Mouse (Mus musculus): ENCODE results near the gene Tmem150c. TPM values are rescaled to one million over a fixed set of nuclear protein-coding genes. Genes with fewer than 3 reads are reported as not detected.

Gene Tmem150c
- polyA plus RNA-seq, 1 experiment from 2014 or later, result 8.2 TPM

DNA sequence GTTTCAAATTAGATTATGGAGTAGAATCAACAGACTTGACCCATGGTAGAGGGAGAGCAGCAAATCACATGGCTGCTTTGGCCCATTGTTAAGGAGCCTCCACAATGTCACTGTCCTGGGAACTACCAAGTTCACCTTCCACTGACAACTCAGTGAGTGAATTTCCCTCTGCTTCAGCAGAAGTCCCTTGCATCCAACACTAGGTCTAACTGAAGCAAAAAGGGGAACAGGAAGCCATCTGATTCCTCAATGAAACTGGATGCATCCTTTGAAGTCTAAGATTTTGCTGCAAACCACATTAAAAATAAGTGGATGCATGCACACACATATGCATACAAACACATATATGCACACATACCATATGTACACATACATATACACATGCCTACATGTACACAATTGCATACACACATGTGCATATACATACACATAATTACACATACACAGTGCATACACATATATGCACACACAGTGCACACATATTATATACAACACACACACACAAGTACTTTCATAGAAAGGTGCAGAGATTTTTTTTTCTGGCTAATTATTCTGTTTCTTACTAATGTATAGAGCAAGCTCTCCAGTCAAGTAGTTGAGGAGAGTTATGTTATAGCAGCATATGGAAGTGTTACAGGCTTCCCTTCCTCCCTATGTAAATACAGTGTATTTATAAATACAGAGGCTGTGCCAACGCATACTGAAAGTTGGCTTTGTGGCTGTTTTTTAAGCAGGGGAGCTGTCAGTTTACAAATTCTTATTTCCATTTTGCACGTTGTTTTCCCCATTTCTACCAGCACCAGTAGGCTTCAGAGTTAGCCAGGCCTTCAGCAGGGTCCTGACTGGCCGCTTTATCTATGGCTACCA, 27.7 kb upstream of the Tmem150c start:
- Histone ChIP-seq H3K4me1 (no peaks in the 10 kb centered on the region), H3K27ac (no peak overlapping the region), H3K27me3 (peaks cover 5% of the 10 kb centered on the region; the same call in 1 of the 2 replicates), H3K9ac (no peak overlapping the region), H3K9me3 (replicated peaks) (no peaks in the 10 kb centered on the region), H3K4me3 (no peak overlapping the region), H3K4me2 (replicated peaks) (no peak overlapping the region), H3K36me3 (no peaks in the 10 kb centered on the region)
- 88% methylated on average over 3 of the region's 3 CpGs for WGBS
- no peak for ATAC-seq (ENCODE audit: low FRiP score)

DNA sequence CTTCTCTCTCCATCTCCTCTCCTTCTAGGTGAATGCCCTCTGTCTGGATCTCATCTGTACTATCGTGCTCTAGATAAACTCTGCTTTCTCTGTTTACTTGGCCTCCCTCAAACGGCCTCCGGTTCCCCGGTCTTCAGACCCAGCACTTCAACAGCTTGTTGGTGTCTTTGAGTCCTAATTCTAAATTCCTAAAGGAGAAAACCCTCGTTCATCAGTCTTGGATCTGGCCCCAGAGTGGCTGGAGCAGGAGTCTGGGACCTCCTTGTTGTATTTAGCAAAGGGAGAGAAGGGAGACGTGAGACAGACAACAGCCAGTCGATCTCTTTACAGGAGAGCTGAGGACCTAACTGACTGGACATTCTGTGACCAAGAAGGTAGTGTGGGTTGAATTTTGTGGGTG, 27.0 kb upstream of the Tmem150c start:
- Histone ChIP-seq H3K27ac (no peak overlapping the region), H3K9ac (no peak overlapping the region), H3K9me3 (replicated peaks) (no peaks in the 10 kb centered on the region), H3K36me3 (no peaks in the 10 kb centered on the region), H3K4me2 (replicated peaks) (no peak overlapping the region), H3K4me1 (no peaks in the 10 kb centered on the region), H3K27me3 (peaks cover 5% of the 10 kb centered on the region; the same call in 1 of the 2 replicates), H3K4me3 (no peak overlapping the region)
- 73% methylated on average over 7 of the region's 7 CpGs for WGBS
- ATAC-seq (ENCODE audit: low FRiP score), result no peak

DNA sequence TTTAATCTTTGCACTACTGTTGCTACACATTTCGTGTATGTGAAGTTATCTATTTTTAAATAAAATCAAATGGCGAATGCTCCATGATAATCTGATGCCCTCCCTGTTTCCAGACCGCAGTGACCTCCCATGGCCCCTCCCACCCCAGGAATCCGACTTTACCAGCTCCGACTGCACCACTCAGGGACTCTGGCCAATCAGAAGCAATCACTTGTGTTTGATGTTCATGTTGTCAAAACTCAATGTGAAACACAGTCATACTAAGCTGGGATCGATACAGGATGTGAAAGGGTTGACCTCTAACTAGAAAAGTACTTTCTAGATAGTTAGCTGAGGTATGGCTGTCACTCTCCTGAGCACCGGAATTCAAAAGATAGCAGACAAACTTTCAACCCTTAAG, 26.3 kb upstream of the Tmem150c start:
- Histone ChIP-seq H3K27me3 (peaks cover 5% of the 10 kb centered on the region; the same call in 1 of the 2 replicates), H3K4me2 (replicated peaks) (no peak overlapping the region), H3K4me1 (no peaks in the 10 kb centered on the region), H3K9ac (no peak overlapping the region), H3K36me3 (no peaks in the 10 kb centered on the region), H3K9me3 (replicated peaks) (no peaks in the 10 kb centered on the region), H3K27ac (no peak overlapping the region), H3K4me3 (no peak overlapping the region)
- 23% methylated on average over 7 of the region's 7 CpGs for WGBS
- ATAC-seq (ENCODE audit: low FRiP score), result no peak

GRCm38 (mm10) chr5:100181011-100181410, 21.4 kb upstream of the Tmem150c start:
- 0 out of 2 replicates have a peak, but pooled peaks cover 7% of the 10 kb centered on the region for H3K4me1 ChIP-seq
- peaks cover 15% of the 10 kb centered on the region for H3K27me3 ChIP-seq
- no peak for ATAC-seq (ENCODE audit: low FRiP score)
- H3K36me3 ChIP-seq, result no peaks in the 10 kb centered on the region
- H3K9me3 ChIP-seq (replicated peaks), result no peaks in the 10 kb centered on the region
- H3K4me3 ChIP-seq, result no peak overlapping the region
- 55% methylated on average over 1 of the region's 1 CpGs for WGBS
- no peak overlapping the region for H3K27ac ChIP-seq
- H3K4me2 ChIP-seq (replicated peaks), result no peak overlapping the region
- H3K9ac ChIP-seq, result no peak overlapping the region

DNA sequence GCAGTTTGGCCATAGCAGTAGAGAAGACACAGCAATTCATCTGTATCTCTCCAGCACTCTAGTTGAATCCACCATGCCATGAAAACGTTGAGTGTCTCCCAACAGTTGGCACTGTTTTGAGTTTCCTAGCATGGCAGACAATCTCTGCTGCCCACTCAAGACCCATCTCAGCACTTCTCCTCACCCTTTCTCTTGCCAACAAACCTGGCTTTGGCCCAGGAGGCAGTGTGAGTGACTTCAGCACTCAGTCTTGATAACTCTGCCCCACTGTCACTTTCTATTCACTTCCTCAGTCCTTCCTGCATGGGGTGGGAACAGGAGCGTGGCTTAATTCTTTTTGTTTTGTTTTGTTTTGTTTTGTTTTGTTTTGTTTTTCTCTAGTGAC, 19.2 kb upstream of the Tmem150c start:
- Histone ChIP-seq H3K9me3 (replicated peaks) (no peaks in the 10 kb centered on the region), H3K4me1 (peaks cover 13% of the 10 kb centered on the region; the same call in 1 of the 2 replicates), H3K27ac (no peak overlapping the region), H3K9ac (no peak overlapping the region), H3K36me3 (no peaks in the 10 kb centered on the region), H3K27me3 (peaks cover 12% of the 10 kb centered on the region), H3K4me2 (replicated peaks) (no peak overlapping the region), H3K4me3 (no peak overlapping the region)
- WGBS, result 81% methylated on average over 2 of the region's 2 CpGs
- ATAC-seq (ENCODE audit: low FRiP score), result no peak

GRCm38 (mm10) chr5:100178122-100178780, 18.6 kb upstream of the Tmem150c start:
- H3K4me3 ChIP-seq, result no peak overlapping the region
- no peak overlapping the region for H3K27ac ChIP-seq
- H3K4me1 ChIP-seq, result peaks cover 13% of the 10 kb centered on the region; the same call in 1 of the 2 replicates
- no peak overlapping the region for H3K9ac ChIP-seq
- WGBS, result 78% methylated on average over 4 of the region's 4 CpGs
- H3K9me3 ChIP-seq (replicated peaks), result no peaks in the 10 kb centered on the region
- H3K4me2 ChIP-seq (replicated peaks), result no peak overlapping the region
- H3K27me3 ChIP-seq, result peaks cover 12% of the 10 kb centered on the region
- ATAC-seq (ENCODE audit: low FRiP score), result peak; percentile 60
- H3K36me3 ChIP-seq, result no peaks in the 10 kb centered on the region

GRCm38 (mm10) chr5:100177547-100177946, 17.9 kb upstream of the Tmem150c start:
- peaks cover 12% of the 10 kb centered on the region for H3K27me3 ChIP-seq
- H3K9ac ChIP-seq, result no peak overlapping the region
- no peaks in the 10 kb centered on the region for H3K9me3 ChIP-seq (replicated peaks)
- WGBS, result 67% methylated on average over 5 of the region's 5 CpGs
- no peak overlapping the region for H3K27ac ChIP-seq
- H3K36me3 ChIP-seq, result no peaks in the 10 kb centered on the region
- no peak for ATAC-seq (ENCODE audit: low FRiP score)
- no peak overlapping the region for H3K4me2 ChIP-seq (replicated peaks)
- peaks cover 13% of the 10 kb centered on the region; the same call in 1 of the 2 replicates for H3K4me1 ChIP-seq
- H3K4me3 ChIP-seq, result no peak overlapping the region

DNA sequence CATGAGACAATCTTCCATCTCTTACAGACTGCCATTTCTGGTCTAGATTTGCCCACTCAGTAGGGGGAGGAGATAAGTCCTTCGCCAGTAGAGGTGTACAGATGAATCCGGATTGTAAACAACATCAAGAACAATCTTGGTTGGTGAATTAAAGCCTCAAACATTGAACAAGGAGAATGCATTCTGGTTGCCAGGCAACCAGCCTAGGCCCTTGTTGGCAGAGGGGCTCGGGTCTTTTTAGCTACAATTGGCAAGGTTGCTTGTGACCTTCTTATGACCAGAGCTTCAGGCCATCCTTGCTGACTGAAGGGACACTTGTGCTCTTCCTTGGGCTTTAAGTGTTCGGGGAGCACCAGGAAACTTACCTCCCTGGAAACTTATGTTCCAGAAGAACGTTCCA, 16.5 kb upstream of the Tmem150c start:
- H3K9ac ChIP-seq, result no peak overlapping the region
- peaks cover 13% of the 10 kb centered on the region; the same call in 1 of the 2 replicates for H3K4me1 ChIP-seq
- H3K4me3 ChIP-seq, result no peak overlapping the region
- H3K27ac ChIP-seq, result no peak overlapping the region
- no peaks in the 10 kb centered on the region for H3K36me3 ChIP-seq
- H3K9me3 ChIP-seq (replicated peaks), result no peaks in the 10 kb centered on the region
- no peak for ATAC-seq (ENCODE audit: low FRiP score)
- peaks cover 12% of the 10 kb centered on the region for H3K27me3 ChIP-seq
- WGBS, result 49% methylated on average over 5 of the region's 5 CpGs
- no peak overlapping the region for H3K4me2 ChIP-seq (replicated peaks)

DNA sequence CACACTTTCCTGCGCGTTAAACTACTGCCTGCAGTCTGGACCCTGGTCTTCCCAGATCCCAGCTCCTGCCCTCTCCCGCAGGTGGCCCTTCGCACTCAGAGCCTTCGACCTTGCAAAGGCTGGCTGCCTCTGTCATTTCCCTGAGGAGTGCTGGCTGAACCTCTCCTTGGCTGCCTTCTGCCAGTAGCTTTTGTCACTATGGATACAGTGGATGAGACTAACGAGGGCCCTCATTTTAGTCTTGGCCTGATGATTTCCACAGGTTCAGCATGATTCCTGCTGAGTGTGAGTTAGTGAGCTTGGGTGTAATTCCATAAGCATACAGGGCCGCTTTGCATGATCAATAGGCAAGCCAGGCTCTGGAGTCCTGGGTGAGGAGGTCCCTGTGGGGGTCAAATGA, 16.0 kb upstream of the Tmem150c start:
- Histone ChIP-seq H3K4me1 (peaks cover 13% of the 10 kb centered on the region; the same call in 1 of the 2 replicates), H3K27me3 (peaks cover 12% of the 10 kb centered on the region), H3K9ac (no peak overlapping the region), H3K9me3 (replicated peaks) (no peaks in the 10 kb centered on the region), H3K36me3 (no peaks in the 10 kb centered on the region), H3K4me3 (no peak overlapping the region), H3K27ac (no peak overlapping the region), H3K4me2 (replicated peaks) (no peak overlapping the region)
- ATAC-seq (ENCODE audit: low FRiP score), result no peak
- 72% methylated on average over 7 of the region's 7 CpGs for WGBS

DNA sequence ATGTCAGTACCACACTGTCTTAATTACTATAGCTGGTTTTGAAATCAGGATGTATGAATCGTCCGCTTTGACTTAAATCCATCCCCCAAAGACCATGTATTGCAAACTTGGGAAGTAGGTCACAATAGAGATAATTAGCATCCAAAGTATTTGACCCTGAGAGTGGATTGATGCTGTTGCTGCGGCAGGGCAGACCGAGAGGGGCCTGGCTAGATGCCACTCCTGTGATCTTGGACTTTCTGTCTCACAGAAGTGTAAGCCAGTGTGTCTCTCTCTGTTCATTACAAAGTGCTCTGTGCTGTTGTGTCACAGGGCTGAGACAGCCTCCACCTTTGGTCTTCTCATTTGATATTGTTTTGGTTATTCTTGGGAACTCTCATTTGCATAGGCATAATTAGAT, 12.5 kb upstream of the Tmem150c start:
- WGBS, result 60% methylated on average over 4 of the region's 4 CpGs
- H3K9ac ChIP-seq, result no peak overlapping the region
- peaks cover under 1% of the 10 kb centered on the region for H3K27me3 ChIP-seq
- ATAC-seq (ENCODE audit: low FRiP score), result no peak
- H3K9me3 ChIP-seq (replicated peaks), result no peaks in the 10 kb centered on the region
- no peak overlapping the region for H3K4me3 ChIP-seq
- no peak overlapping the region for H3K27ac ChIP-seq
- peaks cover 10% of the 10 kb centered on the region; the same call in 1 of the 2 replicates for H3K4me1 ChIP-seq
- H3K4me2 ChIP-seq (replicated peaks), result no peak overlapping the region
- no peaks in the 10 kb centered on the region for H3K36me3 ChIP-seq

GRCm38 (mm10) chr5:100166591-100167491, 7.2 kb upstream of the Tmem150c start:
- no peak overlapping the region for H3K4me3 ChIP-seq
- 52% methylated on average over 14 of the region's 14 CpGs for WGBS
- no peak for ATAC-seq (ENCODE audit: low FRiP score)
- H3K27ac ChIP-seq, result no peak overlapping the region
- H3K4me1 ChIP-seq, result no peaks in the 10 kb centered on the region
- no peak overlapping the region for H3K4me2 ChIP-seq (replicated peaks)
- no peaks in the 10 kb centered on the region for H3K9me3 ChIP-seq (replicated peaks)
- H3K27me3 ChIP-seq, result peaks cover 7% of the 10 kb centered on the region; the same call in 1 of the 2 replicates
- no peaks in the 10 kb centered on the region for H3K36me3 ChIP-seq
- H3K9ac ChIP-seq, result no peak overlapping the region

DNA sequence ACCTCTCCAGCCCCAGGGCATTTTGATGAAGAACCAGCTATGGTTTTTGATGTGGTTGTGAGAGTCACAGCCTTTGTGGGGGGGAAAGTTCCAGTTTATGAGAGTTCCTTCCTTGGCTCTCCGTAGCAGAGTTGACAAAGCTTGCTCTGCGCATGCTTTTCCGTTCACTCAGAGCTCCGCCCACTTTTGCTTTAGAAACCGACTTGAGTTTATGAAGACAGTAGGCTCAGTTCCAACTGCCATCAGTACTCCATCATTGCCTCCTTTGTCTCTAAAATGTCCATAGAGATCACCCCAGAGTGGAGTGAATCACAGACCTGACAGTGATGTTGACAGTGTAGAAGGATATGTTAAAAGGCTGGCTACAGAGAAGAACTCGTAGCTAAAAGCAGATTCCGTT, 3.8 kb upstream of the Tmem150c start:
- peaks cover 33% of the 10 kb centered on the region for H3K27me3 ChIP-seq
- WGBS, result 67% methylated on average over 7 of the region's 7 CpGs
- H3K36me3 ChIP-seq, result no peaks in the 10 kb centered on the region

More for the DNA sequence above, 3.8 kb upstream of the Tmem150c start:
- peaks cover 2% of the 10 kb centered on the region; the same call in 1 of the 2 replicates for H3K4me1 ChIP-seq
- ATAC-seq (ENCODE audit: low FRiP score), result no peak
- no peak overlapping the region for H3K4me3 ChIP-seq
- H3K4me2 ChIP-seq (replicated peaks), result no peak overlapping the region
- H3K9ac ChIP-seq, result no peak overlapping the region
- H3K27ac ChIP-seq, result no peak overlapping the region
- H3K9me3 ChIP-seq (replicated peaks), result no peaks in the 10 kb centered on the region
